Mouse (Mus musculus) heart, postnatal 0 days (tissue): ENCODE measurements around the gene Pabpn1l. TPM values are rescaled to one million over a fixed set of nuclear protein-coding genes. Genes with fewer than 3 reads are reported as not detected.

Source experiments
- ATAC-seq: fragments of 200-750 bp; cut with Nextera tagmentation; 2 replicates; pipeline ENCODE4 v1.8.0; 2017; ENCODE audit warnings: low read depth, moderate number of reproducible peaks, moderate library complexity; ENCODE audit not compliant: insufficient read depth
- DNase-seq: peaks from one replicate; pipeline ENCODE4 v3.0.0-alpha.2; 2016; ENCODE audit warnings: low spot score
- H3K27ac ChIP-seq: fragments of 300-500 bp; sonication (generic); 2 replicates; pipeline ENCODE4 v1.5.1; 2014; ENCODE audit warnings: low read depth, mild to moderate bottlenecking
- H3K27me3 ChIP-seq: fragments of 300-500 bp; sonication (generic); 2 replicates; pipeline ENCODE4 v1.6.1; 2014; ENCODE audit warnings: low read length, mixed read lengths; ENCODE audit not compliant: control insufficient read depth, insufficient read depth
- H3K36me3 ChIP-seq: fragments of 300-500 bp; sonication (generic); replicated peaks from 2 replicates; pipeline ENCODE4 v1.6.1; 2014; ENCODE audit warnings: low read length, mixed read lengths; ENCODE audit not compliant: control insufficient read depth, insufficient read depth
- H3K4me1 ChIP-seq: fragments of 300-500 bp; sonication (generic); 2 replicates; pipeline ENCODE4 v1.6.1; 2014; ENCODE audit warnings: antibody characterized with exemption; ENCODE audit not compliant: control insufficient read depth, insufficient read depth
- H3K4me2 ChIP-seq: fragments of 300-500 bp; sonication (generic); 2 replicates; pipeline ENCODE4 v1.6.1; 2014; ENCODE audit warnings: low read depth, mild to moderate bottlenecking, low read length, moderate library complexity
- H3K4me3 ChIP-seq: fragments of 300-500 bp; sonication (generic); 2 replicates; pipeline ENCODE4 v1.5.1; 2014; ENCODE audit warnings: low read depth, low read length
- H3K9ac ChIP-seq: fragments of 300-500 bp; sonication (generic); replicated peaks from 2 replicates; pipeline ENCODE4 v1.6.1; 2014; ENCODE audit warnings: low read depth, low read length, mixed read lengths
- H3K9me3 ChIP-seq: fragments of 300-500 bp; sonication (generic); replicated peaks from 2 replicates; pipeline ENCODE4 v1.6.1; 2016; ENCODE audit warnings: low read length; ENCODE audit not compliant: control insufficient read depth
- CTCF ChIP-seq: IDR thresholded peaks from 2 replicates; pipeline ENCODE4 v1.5.1; 2016; ENCODE audit warnings: antibody characterized with exemption, control low read depth, low read depth
- EP300 ChIP-seq: IDR thresholded peaks from 2 replicates; pipeline ENCODE4 v1.6.1; 2016; ENCODE audit warnings: antibody characterized with exemption, low read depth
- WGBS: fragments of 180-500 bp; shearing (Covaris S2); extraction: QIAGEN DNeasy Blood & Tissue Kit; methylation state at CpG from one replicate; pipeline ENCODE4 v1.1.7; 2014; 5-methylcytosine and 5-hydroxymethylcytosine counted together
- polyA plus RNA-seq: library from polyadenylated mRNA; unstranded; fragments of >200 nt; fragmentation: Nextera tagmentation; extraction: Ambion mirVana; gene quantifications from 2 replicates; pipeline ENCODE4 v1.2.1, GENCODE M21; 2015
- total RNA-seq: library from RNA; depleted of rRNA; stranded (reverse); fragments of >200 nt; gene quantifications from 2 replicates; pipeline ENCODE4 v1.2.3, GENCODE M21; 2014; ENCODE audit warnings: low replicate concordance

Pabpn1l gene
- total and polyA plus RNA-seq, 2 experiments from 2014 or later = not detected

DNA sequence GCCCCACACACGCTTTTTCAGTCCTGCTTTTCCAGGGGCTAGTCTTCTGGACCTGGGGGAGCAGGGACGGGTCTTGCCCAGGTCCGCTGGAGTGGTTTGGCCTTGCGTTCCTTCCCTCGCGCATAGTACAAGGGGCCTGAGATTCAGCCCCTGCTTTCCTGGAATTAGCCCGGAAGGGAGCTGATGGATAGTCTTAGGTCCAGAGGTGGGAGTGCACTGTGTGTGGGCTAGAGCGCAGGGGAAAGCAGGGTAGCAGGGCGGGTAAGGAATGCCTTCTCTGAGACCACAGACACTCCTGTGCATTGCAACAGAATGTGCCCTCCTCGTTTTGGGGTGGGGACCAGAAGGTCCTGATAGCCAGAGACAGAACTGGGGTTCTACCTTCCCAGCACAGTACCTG, 45.4 kb downstream of the Pabpn1l start:
- Histone ChIP-seq H3K36me3 (peaks cover 7% of the 10 kb centered on the region), H3K9ac (no peak overlapping the region), H3K4me1 (peaks cover 20% of the 10 kb centered on the region), H3K27me3 (no peaks in the 10 kb centered on the region), H3K9me3 (no peaks in the 10 kb centered on the region), H3K27ac (no peak overlapping the region), H3K4me3 (peak overlapping the region; percentile 68), H3K4me2 (peak overlapping the region; percentile 83)
- DNase-seq (no peak), ATAC-seq (0 out of 2 replicates have a peak, but pooled peaks have one; percentile 1)
- no peak for TF ChIP-seq CTCF
- TF ChIP-seq EP300 = no peak
- WGBS = 54% methylated on average over 10 of the region's 10 CpGs

DNA sequence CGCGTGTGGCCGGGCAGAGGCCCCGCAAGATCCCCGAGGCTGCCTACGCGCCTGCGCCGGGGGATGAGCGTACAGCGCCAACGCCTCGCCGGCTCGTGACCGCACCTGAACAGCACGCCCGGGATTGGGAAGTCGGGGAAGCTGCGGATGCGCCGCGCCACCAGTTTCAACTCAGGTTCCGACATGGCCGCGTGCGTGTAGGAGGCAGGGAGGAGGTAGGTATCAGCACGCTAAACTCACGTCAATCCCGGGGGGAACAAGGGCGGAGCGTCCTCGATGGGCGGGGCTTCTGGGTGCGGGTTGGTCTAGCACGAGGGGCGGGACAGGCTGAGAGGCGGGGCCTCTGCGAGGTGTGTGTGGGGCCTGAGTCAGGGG, 45.9 kb downstream of the Pabpn1l start, which contains the start of gene Aprt:
Aprt (minus strand) TSS at position 262 of the 375 bp plus-strand sequence.
- H3K4me2 ChIP-seq = peak within 1 kb of the TSS; percentile 83

DNA sequence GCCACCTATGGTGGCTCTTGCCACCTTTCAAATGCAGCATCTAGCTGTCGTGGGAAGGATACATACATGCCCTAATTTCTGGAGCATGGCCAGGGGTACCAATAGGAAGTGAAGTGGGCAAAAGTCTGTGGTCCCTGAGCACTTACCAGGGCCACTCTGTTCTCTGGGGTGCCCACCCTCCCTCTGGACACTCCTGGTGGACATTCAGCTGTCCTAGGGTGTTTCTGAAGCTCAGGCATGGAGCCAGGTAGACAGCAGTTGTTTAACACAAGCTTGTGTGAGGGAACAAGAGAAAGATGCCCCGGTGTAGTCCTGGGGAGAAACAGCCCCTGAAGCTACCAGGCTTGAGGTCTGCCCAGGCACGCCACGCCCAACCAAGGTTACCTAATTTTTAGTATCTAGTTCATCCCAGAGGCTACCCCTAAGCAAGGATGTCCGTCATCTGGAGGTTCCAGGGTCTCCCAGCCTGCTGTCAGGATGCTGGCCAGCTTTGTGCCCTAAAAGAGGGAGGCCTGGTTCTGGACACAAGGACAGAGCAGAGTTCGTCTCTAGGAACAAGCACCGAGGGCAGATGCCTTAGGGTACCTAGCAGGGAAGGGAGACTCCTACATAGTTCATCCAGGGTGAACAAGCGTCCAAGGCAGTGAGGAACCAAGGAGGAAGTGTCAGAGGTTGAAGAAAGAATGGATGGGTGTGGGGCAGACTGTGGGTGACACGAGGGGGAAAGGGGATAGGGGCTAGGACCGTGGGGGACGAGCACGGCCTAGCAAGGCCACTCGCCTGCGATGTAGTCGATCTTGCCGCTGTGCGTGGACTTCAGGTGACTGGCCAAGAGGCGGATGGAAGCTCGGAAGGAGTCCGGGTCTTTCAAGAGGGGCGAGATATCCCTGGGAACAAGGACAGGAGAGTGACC, 46.5 kb downstream of the Pabpn1l start:
- no peaks in the 10 kb centered on the region for H3K27me3 ChIP-seq
- H3K9ac ChIP-seq = peak overlapping the region; percentile 60
- peak overlapping the region; percentile 68 for H3K4me3 ChIP-seq
- H3K4me1 ChIP-seq = peaks cover 20% of the 10 kb centered on the region
- ATAC-seq (peak; percentile 11; the same call in 1 of the 2 replicates), DNase-seq (no peak)
- peaks cover 17% of the 10 kb centered on the region for H3K36me3 ChIP-seq
- 16% methylated on average over 21 of the region's 21 CpGs for WGBS
- TF ChIP-seq EP300 = no peak
- TF ChIP-seq CTCF = no peak
- peak overlapping the region; percentile 83 for H3K4me2 ChIP-seq
- H3K9me3 ChIP-seq = no peaks in the 10 kb centered on the region
- H3K27ac ChIP-seq = peak overlapping the region; percentile 47; the same call in 1 of the 2 replicates

More for the DNA sequence above, 45.9 kb downstream of the Pabpn1l start, which contains the start of gene Aprt:
- ATAC-seq = peak; percentile 88
- TF ChIP-seq EP300 = no peak
- TF ChIP-seq CTCF = no peak
- Histone ChIP-seq H3K9ac (peak within 1 kb of the TSS; percentile 60), H3K27me3 (no peaks in the 10 kb centered on the region), H3K36me3 (peaks cover 12% of the 10 kb centered on the region), H3K4me1 (peaks cover 20% of the 10 kb centered on the region), H3K27ac (peak within 1 kb of the TSS; percentile 47; the same call in 1 of the 2 replicates), H3K9me3 (no peaks in the 10 kb centered on the region), H3K4me3 (peak within 1 kb of the TSS; percentile 68)
- under 1% methylated on average over 39 of the region's 39 CpGs for WGBS
- DNase-seq = peak; percentile 84

DNA sequence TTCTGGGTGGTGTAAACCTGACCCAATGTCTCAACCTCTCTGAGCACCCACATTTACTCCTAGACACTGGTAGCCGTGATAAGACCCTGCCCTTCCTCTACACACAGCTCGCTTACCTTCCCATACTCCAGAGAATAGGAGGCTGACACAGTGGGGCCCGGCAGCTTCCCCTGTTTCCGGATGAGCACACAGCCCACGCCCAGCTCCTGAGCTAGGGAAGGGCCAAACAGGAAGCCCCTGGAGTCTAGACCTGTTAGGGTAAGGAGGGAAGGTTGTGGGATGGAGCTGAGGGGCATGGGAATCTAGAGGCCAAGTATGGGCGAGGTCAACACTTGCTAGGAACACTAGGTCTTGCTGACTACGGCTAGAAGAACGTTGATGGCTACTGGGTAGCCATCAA, 47.3 kb downstream of the Pabpn1l start:
- no peak overlapping the region; the same call in 1 of the 2 replicates for H3K27ac ChIP-seq
- 65% methylated on average over 8 of the region's 8 CpGs for WGBS
- peaks cover 22% of the 10 kb centered on the region for H3K36me3 ChIP-seq
- H3K9ac ChIP-seq = no peak overlapping the region
- peak overlapping the region; percentile 83 for H3K4me2 ChIP-seq
- H3K4me1 ChIP-seq = peaks cover 20% of the 10 kb centered on the region
- TF ChIP-seq CTCF (no peak), EP300 (no peak)
- ATAC-seq (no peak), DNase-seq (no peak)
- no peaks in the 10 kb centered on the region for H3K9me3 ChIP-seq
- H3K27me3 ChIP-seq = no peaks in the 10 kb centered on the region
- H3K4me3 ChIP-seq = no peak overlapping the region

DNA sequence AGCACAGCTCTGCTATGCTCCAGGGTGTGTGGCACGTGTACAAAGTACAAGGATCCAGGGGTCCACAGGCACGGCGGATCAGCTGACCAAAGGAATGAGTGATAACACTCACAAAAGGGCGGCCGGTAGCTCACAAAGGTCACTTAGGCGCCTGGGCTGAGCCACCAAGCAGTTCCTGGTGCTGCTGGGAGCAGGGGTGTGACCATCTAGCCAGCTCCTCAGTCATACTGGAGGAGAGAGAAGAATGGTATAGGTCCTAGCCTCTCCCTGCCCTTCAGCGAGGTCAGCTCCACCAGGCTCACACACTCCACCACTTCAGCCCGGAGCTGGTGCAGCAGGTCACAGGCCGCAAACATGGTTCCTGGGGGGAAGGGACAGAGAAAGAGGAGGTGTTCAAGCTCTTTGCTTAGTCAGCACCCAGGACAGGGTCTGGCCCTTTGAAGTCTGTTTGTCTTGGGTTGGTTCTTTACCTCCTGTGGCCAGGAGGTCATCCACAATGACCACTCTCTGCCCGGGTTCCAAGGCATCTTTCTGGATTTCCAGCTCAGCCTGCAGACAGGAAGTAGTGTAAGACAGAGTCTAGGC, 47.8 kb downstream of the Pabpn1l start:
- no peak for DNase-seq

More for the DNA sequence above, 47.8 kb downstream of the Pabpn1l start:
- H3K9me3 ChIP-seq = no peaks in the 10 kb centered on the region
- TF ChIP-seq CTCF (no peak), EP300 (no peak)
- no peak overlapping the region for H3K9ac ChIP-seq
- H3K4me1 ChIP-seq = peaks cover 20% of the 10 kb centered on the region
- peak overlapping the region; percentile 83; the same call in 1 of the 2 replicates for H3K4me2 ChIP-seq
- 22% methylated on average over 10 of the region's 10 CpGs for WGBS
- no peak for ATAC-seq
- no peak overlapping the region for H3K4me3 ChIP-seq
- H3K36me3 ChIP-seq = peaks cover 28% of the 10 kb centered on the region
- H3K27me3 ChIP-seq = no peaks in the 10 kb centered on the region
- H3K27ac ChIP-seq = no peak overlapping the region; the same call in 1 of the 2 replicates
